Mouse (Mus musculus) liver, postnatal 0 days (tissue): ENCODE results near the gene Tubb4a. TPM values are rescaled to one million over a fixed set of nuclear protein-coding genes. Genes with fewer than 3 reads are reported as not detected.
A peak's percentile ranks its signal among the peaks of the same experiment; 100 is the strongest.

Source experiments
- ATAC-seq: fragments of 200-750 bp; cut with Nextera tagmentation; 2 replicates; pipeline ENCODE4 v1.8.0; 2017; ENCODE audit warnings: mild to moderate bottlenecking, moderate library complexity
- DNase-seq: peaks from one replicate; pipeline ENCODE4 v3.0.0-alpha.2; 2016
- H3K27ac ChIP-seq: fragments of 300-500 bp; sonication (generic); 2 replicates; pipeline ENCODE4 v1.5.1; 2014; ENCODE audit warnings: antibody characterized with exemption, moderate library complexity, mild to moderate bottlenecking, low read depth
- H3K27me3 ChIP-seq: fragments of 300-500 bp; sonication (generic); 2 replicates; pipeline ENCODE4 v1.6.1; 2014; ENCODE audit warnings: low read length, control low read depth, mixed read lengths; ENCODE audit not compliant: insufficient read depth
- H3K36me3 ChIP-seq: fragments of 300-500 bp; sonication (generic); replicated peaks from 2 replicates; pipeline ENCODE4 v1.6.1; 2014; ENCODE audit warnings: mild to moderate bottlenecking, control low read depth, low read length, moderate library complexity, mixed read lengths; ENCODE audit not compliant: insufficient read depth
- H3K4me1 ChIP-seq: fragments of 300-500 bp; sonication (generic); 2 replicates; pipeline ENCODE4 v1.6.1; 2014; ENCODE audit warnings: antibody characterized with exemption, mild to moderate bottlenecking, control low read depth; ENCODE audit not compliant: insufficient read depth
- H3K4me2 ChIP-seq: fragments of 300-500 bp; sonication (generic); 2 replicates; pipeline ENCODE4 v1.6.1; 2014; ENCODE audit warnings: low read depth, mild to moderate bottlenecking, low read length, moderate library complexity, mixed read lengths
- H3K4me3 ChIP-seq: fragments of 300-500 bp; sonication (generic); 2 replicates; pipeline ENCODE4 v1.5.1; 2014; ENCODE audit warnings: low read depth, low read length
- H3K9ac ChIP-seq: fragments of 300-500 bp; sonication (generic); replicated peaks from 2 replicates; pipeline ENCODE4 v1.6.1; 2014; ENCODE audit warnings: mild to moderate bottlenecking, moderate library complexity
- H3K9me3 ChIP-seq: fragments of 300-500 bp; sonication (generic); 2 replicates; pipeline ENCODE4 v1.6.1; 2016; ENCODE audit warnings: mild to moderate bottlenecking, control low read depth, low read length, mixed read lengths
- CTCF ChIP-seq: sonication (generic); IDR thresholded peaks from 2 replicates; pipeline ENCODE4 v1.5.1; 2016; ENCODE audit warnings: antibody characterized with exemption, low read depth
- EP300 ChIP-seq: IDR thresholded peaks from 2 replicates; pipeline ENCODE4 v1.6.1; 2016; ENCODE audit warnings: antibody characterized with exemption, low read depth, mild to moderate bottlenecking
- WGBS: fragments of 180-500 bp; shearing (Covaris S2); extraction: QIAGEN DNeasy Blood & Tissue Kit; methylation state at CpG from one replicate; pipeline ENCODE4 v1.1.7; 2014; ENCODE audit not compliant: insufficient replicate concordance; 5-methylcytosine and 5-hydroxymethylcytosine counted together
- polyA plus RNA-seq: library from polyadenylated mRNA; unstranded; fragments of >200 nt; fragmentation: Nextera tagmentation; extraction: Ambion mirVana; gene quantifications from 2 replicates; pipeline ENCODE4 v1.2.1, GENCODE M21; 2015

The Tubb4a gene
- polyA plus RNA-seq, 1 experiment from 2014 or later = 0.23 TPM

GRCm38 (mm10) chr17:57095855-57096622, 8.5 kb upstream of the Tubb4a start:
- Histone ChIP-seq H3K27me3 (no peaks in the 10 kb centered on the region), H3K36me3 (no peaks in the 10 kb centered on the region), H3K4me1 (peaks cover 5% of the 10 kb centered on the region; the same call in 1 of the 2 replicates), H3K9me3 (no peaks in the 10 kb centered on the region), H3K4me3 (no peak overlapping the region), H3K27ac (no peak overlapping the region), H3K9ac (no peak overlapping the region), H3K4me2 (peak overlapping the region; percentile 34)
- no peak for TF ChIP-seq CTCF
- TF ChIP-seq EP300 = no peak
- WGBS = 6% methylated on average over 18 of the region's 19 CpGs
- DNase-seq (peak; percentile 54), ATAC-seq (peak; percentile 58)

GRCm38 (mm10) chr17:57094222-57094621, 6.6 kb upstream of the Tubb4a start:
- H3K4me3 ChIP-seq = no peak overlapping the region

GRCm38 (mm10) chr17:57085970-57086757, 1.4 kb downstream of the Tubb4a start:
- H3K9ac ChIP-seq = no peak overlapping the region
- H3K4me3 ChIP-seq = no peak overlapping the region
- ATAC-seq = peak; percentile 50
- H3K4me1 ChIP-seq = peaks cover 5% of the 10 kb centered on the region
- WGBS = 76% methylated on average over 11 of the region's 11 CpGs
- H3K27ac ChIP-seq = no peak overlapping the region
- DNase-seq = no peak
- H3K27me3 ChIP-seq = peaks cover 21% of the 10 kb centered on the region
- no peaks in the 10 kb centered on the region for H3K9me3 ChIP-seq
- no peaks in the 10 kb centered on the region for H3K36me3 ChIP-seq
- no peak overlapping the region for H3K4me2 ChIP-seq
- TF ChIP-seq CTCF (no peak), EP300 (no peak)

More at GRCm38 (mm10) chr17:57094222-57094621, 6.6 kb upstream of the Tubb4a start:
- no peak for ATAC-seq
- no peak for DNase-seq
- H3K4me2 ChIP-seq = no peak overlapping the region
- no peaks in the 10 kb centered on the region for H3K9me3 ChIP-seq
- H3K36me3 ChIP-seq = no peaks in the 10 kb centered on the region
- H3K27ac ChIP-seq = no peak overlapping the region
- no peak for TF ChIP-seq EP300
- TF ChIP-seq CTCF = no peak
- no peaks in the 10 kb centered on the region for H3K27me3 ChIP-seq
- no peaks in the 10 kb centered on the region for H3K4me1 ChIP-seq
- no peak overlapping the region for H3K9ac ChIP-seq
- 78% methylated on average over 3 of the region's 3 CpGs for WGBS

GRCm38 (mm10) chr17:57082481-57082880, 5.1 kb downstream of the Tubb4a start:
- 67% methylated on average over 5 of the region's 5 CpGs for WGBS
- no peak overlapping the region for H3K9ac ChIP-seq
- no peak overlapping the region for H3K4me3 ChIP-seq
- no peak for ATAC-seq
- H3K27me3 ChIP-seq = peaks cover 13% of the 10 kb centered on the region
- no peaks in the 10 kb centered on the region for H3K36me3 ChIP-seq
- peaks cover 5% of the 10 kb centered on the region for H3K4me1 ChIP-seq
- H3K4me2 ChIP-seq = no peak overlapping the region
- DNase-seq = no peak
- no peak overlapping the region for H3K27ac ChIP-seq
- no peaks in the 10 kb centered on the region for H3K9me3 ChIP-seq
- TF ChIP-seq EP300 (no peak), CTCF (no peak)

GRCm38 (mm10) chr17:57081234-57081842, 6.2 kb downstream of the Tubb4a start:
- H3K9ac ChIP-seq = no peak overlapping the region
- H3K9me3 ChIP-seq = no peaks in the 10 kb centered on the region
- no peak overlapping the region for H3K4me3 ChIP-seq
- no peak for TF ChIP-seq CTCF
- no peak for TF ChIP-seq EP300
- ATAC-seq (no peak), DNase-seq (no peak)
- 87% methylated on average over 31 of the region's 31 CpGs for WGBS
- H3K4me2 ChIP-seq = no peak overlapping the region
- peaks cover 6% of the 10 kb centered on the region; the same call in 1 of the 2 replicates for H3K27me3 ChIP-seq
- no peaks in the 10 kb centered on the region for H3K4me1 ChIP-seq
- no peaks in the 10 kb centered on the region for H3K36me3 ChIP-seq
- H3K27ac ChIP-seq = no peak overlapping the region

GRCm38 (mm10) chr17:57079919-57080318, 7.7 kb downstream of the Tubb4a start:
- Histone ChIP-seq H3K4me3 (no peak overlapping the region), H3K4me1 (no peaks in the 10 kb centered on the region)
- no peak for ATAC-seq

More at GRCm38 (mm10) chr17:57079919-57080318, 7.7 kb downstream of the Tubb4a start:
- H3K27ac ChIP-seq = no peak overlapping the region
- no peak overlapping the region for H3K9ac ChIP-seq
- H3K36me3 ChIP-seq = no peaks in the 10 kb centered on the region
- 55% methylated on average over 3 of the region's 3 CpGs for WGBS
- TF ChIP-seq CTCF (no peak), EP300 (no peak)
- no peak overlapping the region for H3K4me2 ChIP-seq
- H3K27me3 ChIP-seq = 0 out of 2 replicates have a peak, but pooled peaks cover 3% of the 10 kb centered on the region
- DNase-seq = no peak
- no peaks in the 10 kb centered on the region for H3K9me3 ChIP-seq
